Mouse (Mus musculus) liver, embryonic 13.5 days (tissue): Measurements from ENCODE around the gene Grm7. TPM values are rescaled to one million over a fixed set of nuclear protein-coding genes. Genes with fewer than 3 reads are reported as not detected.

Source experiments
- ATAC-seq: fragments of 200-750 bp; cut with Nextera tagmentation; 2 replicates; pipeline ENCODE4 v1.8.0; 2017; ENCODE audit warnings: low read depth, mild to moderate bottlenecking, moderate number of reproducible peaks, moderate library complexity
- DNase-seq: peaks from one replicate; pipeline ENCODE4 v3.0.0; 2022
- H3K27ac ChIP-seq: fragments of 300-500 bp; sonication (generic); 2 replicates; pipeline ENCODE4 v1.5.1; 2015; ENCODE audit warnings: moderate library complexity, mild to moderate bottlenecking, inconsistent platforms
- H3K27me3 ChIP-seq: fragments of 300-500 bp; sonication (generic); 2 replicates; pipeline ENCODE4 v1.6.1; 2015; ENCODE audit warnings: mild to moderate bottlenecking, inconsistent platforms
- H3K36me3 ChIP-seq: fragments of 300-500 bp; sonication (generic); 2 replicates; pipeline ENCODE4 v1.6.1; 2015; ENCODE audit warnings: mild to moderate bottlenecking, inconsistent platforms
- H3K4me1 ChIP-seq: fragments of 300-500 bp; sonication (generic); replicated peaks from 2 replicates; pipeline ENCODE4 v1.6.1; 2015; ENCODE audit warnings: inconsistent platforms
- H3K4me2 ChIP-seq: fragments of 300-500 bp; sonication (generic); 2 replicates; pipeline ENCODE4 v1.6.1; 2015; ENCODE audit warnings: inconsistent platforms, mild to moderate bottlenecking, moderate library complexity
- H3K4me3 ChIP-seq: fragments of 300-500 bp; sonication (generic); replicated peaks from 2 replicates; pipeline ENCODE4 v1.5.1; 2015; ENCODE audit warnings: mild to moderate bottlenecking, inconsistent platforms
- H3K9ac ChIP-seq: fragments of 300-500 bp; sonication (generic); 2 replicates; pipeline ENCODE4 v1.6.1; 2015; ENCODE audit warnings: mild to moderate bottlenecking, inconsistent platforms
- H3K9me3 ChIP-seq: fragments of 300-500 bp; sonication (generic); replicated peaks from 2 replicates; pipeline ENCODE4 v1.6.1; 2016; ENCODE audit warnings: inconsistent platforms
- WGBS: fragments of 180-500 bp; shearing (Covaris S2); methylation state at CpG from one replicate; pipeline ENCODE4 v1.1.7; 2015; ENCODE audit not compliant: insufficient replicate concordance; 5-methylcytosine and 5-hydroxymethylcytosine counted together
- polyA plus RNA-seq: library from polyadenylated mRNA; unstranded; fragments of >200 nt; fragmentation: Nextera tagmentation; extraction: Ambion mirVana; gene quantifications from 2 replicates; pipeline ENCODE4 v1.2.1, GENCODE M21; 2015

Gene Grm7
- polyA plus RNA-seq, 1 experiment from 2014 or later: 0.08 TPM

- H3K4me1 ChIP-seq: no peaks in the 10 kb centered on the region
- H3K27ac ChIP-seq: no peak overlapping the region
- 67% methylated on average over 2 of the region's 2 CpGs for WGBS
- no peak overlapping the region for H3K4me2 ChIP-seq
- H3K9me3 ChIP-seq: no peaks in the 10 kb centered on the region
- no peak overlapping the region for H3K4me3 ChIP-seq
- no peaks in the 10 kb centered on the region for H3K27me3 ChIP-seq
- no peak for ATAC-seq
- no peak overlapping the region for H3K9ac ChIP-seq
- H3K36me3 ChIP-seq: no peaks in the 10 kb centered on the region
- no peak for DNase-seq
Observed at GRCm38 (mm10) chr6:110733914-110734313, 88.5 kb downstream of the Grm7 start.

DNA sequence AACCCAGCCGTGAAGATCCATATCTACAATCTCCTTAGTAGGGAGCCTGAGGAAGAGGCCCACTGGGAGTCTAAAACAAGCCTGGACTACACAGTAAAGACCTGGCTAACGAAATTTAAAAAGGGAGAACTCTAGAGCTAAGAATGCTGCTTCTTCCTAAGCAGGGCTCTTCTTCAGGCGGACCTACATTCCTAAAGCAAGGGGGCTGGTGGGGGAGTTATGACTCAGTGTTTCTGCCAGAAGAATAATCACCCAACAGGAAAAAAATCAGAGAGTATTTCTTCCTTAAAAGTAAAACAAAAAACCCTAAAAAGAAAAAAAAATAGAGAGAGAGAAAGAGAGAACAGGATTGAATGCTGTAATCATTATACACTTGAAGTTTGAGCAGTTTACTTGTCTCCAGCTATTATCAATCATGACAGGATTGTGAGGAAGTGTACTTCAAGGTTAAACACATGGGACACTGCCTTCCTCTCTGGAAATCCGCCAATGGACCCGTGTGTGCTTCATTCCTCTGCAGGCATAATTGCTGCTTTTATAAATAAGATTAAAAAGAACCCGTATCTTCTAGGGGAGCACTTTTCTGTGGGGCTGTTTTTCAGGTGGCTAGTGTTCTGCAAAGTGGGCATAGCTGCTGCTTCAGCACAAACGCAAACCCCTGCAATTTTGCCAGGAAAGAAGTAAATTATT lies 98.7 kb downstream of the Grm7 start:
- H3K9ac ChIP-seq: no peak overlapping the region
- H3K27me3 ChIP-seq: no peaks in the 10 kb centered on the region
- no peaks in the 10 kb centered on the region for H3K4me1 ChIP-seq
- no peak overlapping the region for H3K27ac ChIP-seq
- no peak overlapping the region for H3K4me3 ChIP-seq
- 31% methylated on average over 7 of the region's 7 CpGs for WGBS
- ATAC-seq: no peak
- no peak overlapping the region for H3K4me2 ChIP-seq
- no peaks in the 10 kb centered on the region for H3K9me3 ChIP-seq
- no peak for DNase-seq
- no peaks in the 10 kb centered on the region for H3K36me3 ChIP-seq

- H3K9ac ChIP-seq: no peak overlapping the region
- H3K36me3 ChIP-seq: no peaks in the 10 kb centered on the region
- H3K9me3 ChIP-seq: no peaks in the 10 kb centered on the region
- WGBS: 76% methylated on average over 5 of the region's 5 CpGs
- no peaks in the 10 kb centered on the region for H3K4me1 ChIP-seq
- DNase-seq (no peak), ATAC-seq (no peak)
- H3K27me3 ChIP-seq: no peaks in the 10 kb centered on the region
- no peak overlapping the region for H3K4me2 ChIP-seq
- no peak overlapping the region for H3K4me3 ChIP-seq
- H3K27ac ChIP-seq: no peak overlapping the region
Observed at GRCm38 (mm10) chr6:110755921-110756320, 110.5 kb downstream of the Grm7 start.

- Histone ChIP-seq H3K27me3 (no peaks in the 10 kb centered on the region), H3K4me3 (no peak overlapping the region), H3K27ac (no peak overlapping the region), H3K9ac (no peak overlapping the region), H3K36me3 (no peaks in the 10 kb centered on the region), H3K4me1 (no peaks in the 10 kb centered on the region), H3K9me3 (no peaks in the 10 kb centered on the region), H3K4me2 (no peak overlapping the region)
- no peak for DNase-seq
- ATAC-seq: no peak
Observed at GRCm38 (mm10) chr6:110769588-110769987, 124.2 kb downstream of the Grm7 start.

DNA sequence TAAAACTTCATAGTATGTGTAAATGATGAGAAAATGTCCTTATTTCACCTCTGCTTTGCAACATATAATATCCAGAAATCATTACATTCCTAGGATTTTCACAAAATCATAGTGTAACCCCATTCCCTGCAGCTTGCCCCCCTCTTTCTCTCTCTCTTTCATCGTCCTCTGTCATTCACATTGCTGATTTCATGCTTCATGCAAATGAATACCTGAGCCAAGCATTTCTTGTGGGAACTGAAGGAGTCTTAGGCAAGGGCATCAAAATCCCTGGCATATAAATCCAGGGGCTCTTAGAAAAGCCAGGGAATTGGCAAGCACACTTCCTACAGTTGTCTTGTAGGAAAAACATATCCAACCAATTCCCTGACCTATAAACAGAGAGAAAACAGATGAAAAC lies 127.3 kb downstream of the Grm7 start:
- DNase-seq (no peak), ATAC-seq (no peak)
- WGBS: 28% methylated on average over 1 of the region's 1 CpGs
- H3K36me3 ChIP-seq: no peaks in the 10 kb centered on the region
- H3K27ac ChIP-seq: no peak overlapping the region
- no peaks in the 10 kb centered on the region for H3K9me3 ChIP-seq
- no peak overlapping the region for H3K9ac ChIP-seq
- H3K4me3 ChIP-seq: no peak overlapping the region
- no peaks in the 10 kb centered on the region for H3K4me1 ChIP-seq
- no peak overlapping the region for H3K4me2 ChIP-seq
- no peaks in the 10 kb centered on the region for H3K27me3 ChIP-seq

DNA sequence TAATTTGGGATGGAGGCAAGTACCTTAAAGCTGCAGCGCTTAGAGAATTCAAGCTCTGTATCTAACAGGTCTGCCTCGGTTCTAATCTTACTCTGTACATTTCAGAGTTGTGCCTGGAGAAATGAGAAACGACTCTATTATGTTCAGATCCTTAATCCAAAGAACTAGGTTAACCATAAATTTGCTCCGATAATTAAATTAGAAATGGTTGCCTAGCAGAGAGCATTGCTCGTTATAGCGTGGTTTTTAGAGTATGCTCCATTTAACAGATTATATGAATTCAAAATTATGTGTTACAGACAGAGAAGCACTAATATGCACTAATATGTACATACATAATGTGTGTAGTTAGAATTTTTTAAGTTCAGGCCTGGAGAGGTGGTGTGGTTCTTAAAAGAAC lies 130.7 kb downstream of the Grm7 start:
- Histone ChIP-seq H3K27ac (no peak overlapping the region), H3K27me3 (no peaks in the 10 kb centered on the region), H3K4me3 (no peak overlapping the region), H3K4me1 (no peaks in the 10 kb centered on the region), H3K36me3 (no peaks in the 10 kb centered on the region), H3K4me2 (no peak overlapping the region), H3K9me3 (no peaks in the 10 kb centered on the region), H3K9ac (no peak overlapping the region)
- no peak for ATAC-seq
- 75% methylated on average over 6 of the region's 6 CpGs for WGBS
- no peak for DNase-seq

- no peak for ATAC-seq
- H3K27me3 ChIP-seq: no peaks in the 10 kb centered on the region
- no peak overlapping the region for H3K9ac ChIP-seq
- no peaks in the 10 kb centered on the region for H3K4me1 ChIP-seq
- no peak overlapping the region for H3K27ac ChIP-seq
- H3K36me3 ChIP-seq: no peaks in the 10 kb centered on the region
- H3K4me2 ChIP-seq: no peak overlapping the region
- no peak overlapping the region for H3K4me3 ChIP-seq
- DNase-seq: no peak
- 55% methylated on average over 1 of the region's 1 CpGs for WGBS
- H3K9me3 ChIP-seq: no peaks in the 10 kb centered on the region
Observed at GRCm38 (mm10) chr6:110785497-110785928, 140.1 kb downstream of the Grm7 start.

- ATAC-seq (no peak), DNase-seq (no peak)
- Histone ChIP-seq H3K9me3 (no peaks in the 10 kb centered on the region), H3K4me1 (no peaks in the 10 kb centered on the region), H3K27ac (no peak overlapping the region), H3K4me2 (no peak overlapping the region), H3K4me3 (no peak overlapping the region), H3K27me3 (no peaks in the 10 kb centered on the region), H3K9ac (no peak overlapping the region), H3K36me3 (no peaks in the 10 kb centered on the region)
- 88% methylated on average over 2 of the region's 2 CpGs for WGBS
Observed at GRCm38 (mm10) chr6:110792696-110793095, 147.3 kb downstream of the Grm7 start.

- no peak overlapping the region for H3K9ac ChIP-seq
- DNase-seq (no peak), ATAC-seq (no peak)
- 32% methylated on average over 5 of the region's 5 CpGs for WGBS
- H3K9me3 ChIP-seq: no peaks in the 10 kb centered on the region
- no peak overlapping the region for H3K4me2 ChIP-seq
- no peaks in the 10 kb centered on the region for H3K36me3 ChIP-seq
- H3K27me3 ChIP-seq: no peaks in the 10 kb centered on the region
- no peak overlapping the region for H3K27ac ChIP-seq
- H3K4me3 ChIP-seq: no peak overlapping the region
- no peaks in the 10 kb centered on the region for H3K4me1 ChIP-seq
Observed at GRCm38 (mm10) chr6:110807481-110807880, 162.1 kb downstream of the Grm7 start.

DNA sequence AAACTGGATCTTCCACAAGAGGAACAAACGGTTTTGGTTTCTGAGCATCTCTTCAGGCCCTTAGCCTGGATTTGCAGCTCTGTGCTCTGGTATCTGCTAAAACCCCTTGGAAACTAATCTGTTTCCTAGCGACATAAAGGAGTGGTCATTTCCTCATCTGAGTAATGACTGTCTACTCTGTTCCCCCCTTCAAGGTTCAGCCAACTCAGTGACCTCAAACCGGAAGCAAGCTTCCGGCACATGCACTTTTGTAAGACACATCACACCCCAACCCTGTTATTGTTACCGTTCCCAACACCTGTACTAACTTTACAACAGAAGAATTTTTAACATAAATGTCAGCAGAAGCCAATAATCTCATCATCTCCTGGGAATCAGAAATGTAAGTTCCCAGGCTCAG lies 166.8 kb downstream of the Grm7 start:
- H3K9me3 ChIP-seq: no peaks in the 10 kb centered on the region
- WGBS: 58% methylated on average over 5 of the region's 5 CpGs
- no peaks in the 10 kb centered on the region for H3K4me1 ChIP-seq
- H3K4me2 ChIP-seq: no peak overlapping the region
- no peak overlapping the region for H3K9ac ChIP-seq
- no peaks in the 10 kb centered on the region for H3K27me3 ChIP-seq
- no peak overlapping the region for H3K27ac ChIP-seq
- H3K4me3 ChIP-seq: no peak overlapping the region
- H3K36me3 ChIP-seq: no peaks in the 10 kb centered on the region
- ATAC-seq (no peak), DNase-seq (no peak)

GRCm38 (mm10) chr6:110818236-110818635 lies 172.9 kb downstream of the Grm7 start:
- 72% methylated on average over 2 of the region's 2 CpGs for WGBS
- ATAC-seq: no peak

DNA sequence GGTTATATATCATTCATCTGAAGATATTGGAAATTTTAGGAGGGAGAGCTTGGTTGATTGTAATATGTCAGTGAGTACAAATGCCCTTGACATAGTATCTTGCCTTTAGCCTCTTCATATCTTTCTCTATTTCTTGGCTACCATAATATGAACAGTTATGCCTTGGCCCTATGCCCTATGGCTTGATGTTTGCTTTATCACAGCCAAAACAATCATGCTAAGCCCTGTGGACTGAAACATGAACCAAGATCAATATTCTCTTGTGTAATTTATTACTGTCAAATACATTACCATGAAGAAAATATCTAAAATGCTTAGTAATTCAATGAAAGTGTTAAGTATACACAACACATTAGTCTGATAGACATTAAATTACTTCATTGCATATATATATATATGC lies 222.9 kb downstream of the Grm7 start:
- Histone ChIP-seq H3K4me2 (no peak overlapping the region), H3K9me3 (no peaks in the 10 kb centered on the region), H3K27ac (no peak overlapping the region), H3K4me1 (no peaks in the 10 kb centered on the region), H3K27me3 (no peaks in the 10 kb centered on the region), H3K9ac (no peak overlapping the region), H3K4me3 (no peak overlapping the region), H3K36me3 (no peaks in the 10 kb centered on the region)
- DNase-seq: no peak
- no peak for ATAC-seq

More at GRCm38 (mm10) chr6:110818236-110818635, 172.9 kb downstream of the Grm7 start:
- no peaks in the 10 kb centered on the region for H3K9me3 ChIP-seq
- no peak overlapping the region for H3K27ac ChIP-seq
- no peak overlapping the region for H3K4me3 ChIP-seq
- H3K4me2 ChIP-seq: no peak overlapping the region
- no peaks in the 10 kb centered on the region for H3K27me3 ChIP-seq
- DNase-seq: no peak
- H3K36me3 ChIP-seq: no peaks in the 10 kb centered on the region
- no peak overlapping the region for H3K9ac ChIP-seq
- H3K4me1 ChIP-seq: no peaks in the 10 kb centered on the region
